Mouse (Mus musculus): ENCODE results near the gene Gm17428.

GRCm38 (mm10) chr14:55014991-55015766, 38.4 kb downstream of the Gm17428 start, which contains the start of gene Ngdn:
- TF ChIP-seq POLR2A (IDR thresholded peaks at IDR 0.05; ENCODE audit: borderline replicate concordance, low read depth, low read length) (no peak; the same call in 1 of the 2 replicates), CTCF (IDR thresholded peaks at IDR 0.05; ENCODE audit: low read depth, low read length) (0 out of 2 replicates have a peak, but pooled peaks have one; percentile 34)

Data from bone marrow macrophage, adult 2 months (primary cell).